ENCODE assay signal across 7 mouse cellular contexts in genomic region chr17:35058911-35059892, GRCm38 (mm10). TPM values are rescaled to one million over a fixed set of nuclear protein-coding genes. Genes with fewer than 3 reads are reported as not detected.
DNase-seq lines count a peak whose midpoint lies in the region; ATAC-seq lines count a peak whose summit lies in the region.

Gene Ddah2, plus strand, starts transcription at chr17:35059035.

- H3K4me1 ChIP-seq in intestine, embryonic 15.5 days (replicated peaks), result peaks cover 48% of the 10 kb centered on the region
- peaks cover 7% of the 10 kb centered on the region for H3K4me1 ChIP-seq in limb, embryonic 11.5 days (ENCODE audit: control insufficient read depth, insufficient read depth, low read length)
- H3K4me1 ChIP-seq in midbrain, embryonic 13.5 days (replicated peaks), result peaks cover 30% of the 10 kb centered on the region

- ATAC-seq in intestine, embryonic 15.5 days, result peak; percentile 91
- ATAC-seq in limb, embryonic 11.5 days (ENCODE audit: insufficient number of reproducible peaks, low FRiP score, low TSS enrichment, low read depth), result peak; percentile 90
- ATAC-seq in midbrain, embryonic 13.5 days, result peak; percentile 90

- H3K36me3 ChIP-seq in intestine, embryonic 15.5 days, result peaks cover 19% of the 10 kb centered on the region
- H3K36me3 ChIP-seq in limb, embryonic 11.5 days (ENCODE audit: control insufficient read depth, insufficient read depth, low read length), result peaks cover 18% of the 10 kb centered on the region
- H3K36me3 ChIP-seq in midbrain, embryonic 13.5 days, result peaks cover 46% of the 10 kb centered on the region

- peak within 1 kb of the TSS; percentile 71 for H3K9ac ChIP-seq in intestine, embryonic 15.5 days
- peak within 1 kb of the TSS; percentile 90 for H3K9ac ChIP-seq in limb, embryonic 11.5 days (ENCODE audit: low read length)
- peak within 1 kb of the TSS; percentile 91 for H3K9ac ChIP-seq in midbrain, embryonic 13.5 days (replicated peaks)

- DNase-seq in adrenal gland, adult 8-10 months, result peak; percentile 75
- peak; percentile 95 for DNase-seq in embryo, embryonic 9.5 days (ENCODE audit: extremely low spot score)
- peak; percentile 91 to 95 for DNase-seq in gastrocnemius, postnatal 4 days (ENCODE audit: low spot score in 2 of 2)
- DNase-seq in limb, embryonic 11.5 days (ENCODE audit: low spot score), result peak; percentile 96
- DNase-seq in spleen, adult 12 weeks (ENCODE audit: low spot score), result peak; percentile 74

- peak within 1 kb of the TSS; percentile 79 for H3K4me2 ChIP-seq in intestine, embryonic 15.5 days (replicated peaks)
- H3K4me2 ChIP-seq in limb, embryonic 11.5 days (ENCODE audit: low read depth, severe bottlenecking), result peak within 1 kb of the TSS; percentile 95
- H3K4me2 ChIP-seq in midbrain, embryonic 13.5 days (replicated peaks), result peak within 1 kb of the TSS; percentile 86

- peak within 1 kb of the TSS; percentile 93 for H3K27ac ChIP-seq in intestine, embryonic 15.5 days
- H3K27ac ChIP-seq in limb, embryonic 11.5 days (replicated peaks; ENCODE audit: low read depth, low read length), result peak within 1 kb of the TSS; percentile 82
- peak within 1 kb of the TSS; percentile 88 for H3K27ac ChIP-seq in midbrain, embryonic 13.5 days

- WGBS in intestine, embryonic 15.5 days, result under 1% methylated on average over 57 of the region's 57 CpGs
- WGBS in limb, embryonic 11.5 days, result under 1% methylated on average over 57 of the region's 57 CpGs
- WGBS in midbrain, embryonic 13.5 days, result under 1% methylated on average over 57 of the region's 57 CpGs

- H3K27me3 ChIP-seq in intestine, embryonic 15.5 days (replicated peaks), result no peaks in the 10 kb centered on the region
- H3K27me3 ChIP-seq in limb, embryonic 11.5 days (ENCODE audit: control insufficient read depth, insufficient read depth, low read length), result no peaks in the 10 kb centered on the region; the same call in 1 of the 2 replicates
- peaks cover 14% of the 10 kb centered on the region for H3K27me3 ChIP-seq in midbrain, embryonic 13.5 days

- H3K4me3 ChIP-seq in intestine, embryonic 15.5 days (replicated peaks), result peak within 1 kb of the TSS; percentile 65
- H3K4me3 ChIP-seq in limb, embryonic 11.5 days (ENCODE audit: low read depth, low read length), result peak within 1 kb of the TSS; percentile 62
- H3K4me3 ChIP-seq in midbrain, embryonic 13.5 days (replicated peaks), result peak within 1 kb of the TSS; percentile 88

- 0 out of 2 replicates have a peak, but pooled peaks cover under 1% of the 10 kb centered on the region for H3K9me3 ChIP-seq in intestine, embryonic 15.5 days
- H3K9me3 ChIP-seq in limb, embryonic 11.5 days (ENCODE audit: control insufficient read depth, low read length), result no peaks in the 10 kb centered on the region
- no peaks in the 10 kb centered on the region for H3K9me3 ChIP-seq in midbrain, embryonic 13.5 days

RNA-seq across cellular contexts. Expression of gene Ddah2, which starts in this region (rescaled TPM):
- 10 to 100 TPM; 12.4 to 29.5 (median 21.6) TPM for total RNA-seq in adrenal gland, adult 8-10 months (2022)
- total RNA-seq in gastrocnemius, postnatal 4 days (2021), result 100 to 1,000 TPM; 108 to 109 TPM
- 185 and 190 TPM in 2 replicates for polyA plus RNA-seq in intestine, embryonic 15.5 days (2015; fragmentation: Nextera tagmentation; extraction: Ambion mirVana)
- 553 and 582 TPM in 2 replicates for polyA plus RNA-seq in limb, embryonic 11.5 days (2014; fragmentation: Nextera tagmentation; extraction: Ambion mirVana)
- 501 and 531 TPM in 2 replicates for polyA plus RNA-seq in midbrain, embryonic 13.5 days (2015; fragmentation: Nextera tagmentation; extraction: Ambion mirVana)

Comparison
In these comparisons a context has a peak if more than half of its experiments do, and no peak if none do; other contexts are left out.
1. Peak in every context shown above with its lines: DNase-seq, ATAC-seq, H3K4me3 ChIP-seq and H3K27ac ChIP-seq.